Mouse (Mus musculus): ENCODE measurements at regions not wholly inside any gene's neighbourhood (a gene's known extent, or its start where the extent isn't known, plus 50 kb on each side); places are given as distances from the start of the nearest gene placed in this dataset.

DNA sequence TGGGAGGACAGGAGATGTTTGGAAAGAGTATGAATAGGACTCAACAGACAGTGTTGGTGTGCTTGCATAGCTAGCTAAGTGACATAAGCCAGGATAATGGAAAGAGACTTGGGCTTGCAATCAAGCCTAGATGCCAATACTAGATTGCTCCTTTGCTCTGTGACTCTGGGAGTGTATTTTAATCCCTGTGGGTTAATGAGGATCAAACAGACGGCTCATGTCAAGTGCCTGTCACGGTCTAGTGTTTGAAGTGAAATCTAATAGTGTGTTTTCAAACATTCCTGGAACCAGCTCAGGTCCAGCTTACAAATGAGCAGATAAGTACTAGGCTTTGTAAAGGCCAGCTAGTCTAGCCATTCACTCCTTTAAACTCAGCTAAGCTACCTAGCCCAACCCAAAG is 64.1 kb upstream of the Ranbp3l start:
- Histone ChIP-seq H3K27ac (replicated peaks) (no peak overlapping the region), H3K4me3 (no peak overlapping the region), H3K4me1 (no peaks in the 10 kb centered on the region), H3K9me3 (no peaks in the 10 kb centered on the region), H3K27me3 (no peaks in the 10 kb centered on the region), H3K4me2 (replicated peaks) (no peak overlapping the region), H3K36me3 (no peaks in the 10 kb centered on the region), H3K9ac (replicated peaks) (no peak overlapping the region)
- WGBS: 48% methylated on average over 2 of the region's 2 CpGs
- no peak for ATAC-seq (replicated peaks)

DNA sequence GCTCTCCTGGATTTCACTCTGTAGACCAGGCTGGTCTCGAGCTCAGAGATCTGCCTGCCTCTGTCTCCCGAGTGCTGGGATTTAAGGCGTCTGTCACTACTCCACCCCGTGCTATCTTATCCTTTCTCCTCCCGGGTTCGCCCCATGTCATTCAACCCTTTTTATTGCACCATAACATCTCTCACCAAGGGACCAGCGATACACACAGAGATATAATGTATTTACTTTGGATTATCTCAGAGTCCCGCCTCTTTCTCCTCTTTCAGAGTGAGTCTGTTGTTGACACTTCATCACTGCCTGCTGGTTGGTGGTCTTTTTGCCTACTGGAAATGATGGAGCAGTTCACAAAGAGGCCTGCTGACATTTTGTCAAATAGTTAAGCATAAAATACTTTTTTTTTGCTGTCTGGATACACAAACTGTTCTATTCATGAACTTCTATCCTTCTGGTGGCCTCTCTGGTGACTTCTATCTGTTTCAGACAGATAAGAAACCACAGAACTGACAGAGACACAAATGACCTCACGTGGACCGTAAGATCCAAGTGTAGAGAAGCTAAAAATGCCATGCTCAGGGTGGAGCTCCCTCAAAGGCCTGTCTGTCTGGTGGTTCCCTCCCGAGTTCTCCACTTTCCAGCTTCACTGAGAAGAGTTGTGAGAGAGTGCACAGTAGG is 70.1 kb upstream of the Ranbp3l start:
- Histone ChIP-seq H3K27ac (replicated peaks) (no peak overlapping the region), H3K4me2 (replicated peaks) (no peak overlapping the region), H3K36me3 (no peaks in the 10 kb centered on the region), H3K9me3 (no peaks in the 10 kb centered on the region), H3K9ac (replicated peaks) (no peak overlapping the region), H3K27me3 (no peaks in the 10 kb centered on the region), H3K4me3 (no peak overlapping the region), H3K4me1 (no peaks in the 10 kb centered on the region)
- no peak for ATAC-seq (replicated peaks)
- WGBS: 88% methylated on average over 11 of the region's 11 CpGs

DNA sequence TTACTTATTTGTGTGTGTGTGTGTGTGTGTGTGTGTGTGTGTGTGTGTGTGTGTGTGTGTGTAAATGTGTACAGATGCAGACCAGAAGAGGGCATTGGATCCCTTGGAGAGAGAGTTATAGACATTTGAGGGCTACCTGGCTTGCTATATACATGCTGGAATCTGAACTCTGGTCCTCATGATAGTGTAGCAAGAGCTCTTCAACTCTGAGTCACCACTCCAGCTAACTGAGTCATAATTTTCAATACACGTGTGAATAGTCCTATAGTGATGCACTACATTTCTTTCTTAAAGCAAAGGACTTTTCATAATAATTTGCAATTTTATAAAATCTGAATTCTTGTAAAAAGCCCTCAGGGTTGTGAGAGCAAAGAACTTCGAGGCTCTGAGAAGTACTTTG is 70.9 kb upstream of the Ranbp3l start:
- H3K36me3 ChIP-seq: no peaks in the 10 kb centered on the region
- H3K27ac ChIP-seq (replicated peaks): no peak overlapping the region
- no peak overlapping the region for H3K4me2 ChIP-seq (replicated peaks)
- no peak overlapping the region for H3K9ac ChIP-seq (replicated peaks)
- H3K4me3 ChIP-seq: no peak overlapping the region
- no peaks in the 10 kb centered on the region for H3K4me1 ChIP-seq
- no peaks in the 10 kb centered on the region for H3K9me3 ChIP-seq
- WGBS: 88% methylated on average over 2 of the region's 2 CpGs
- no peak for ATAC-seq (replicated peaks)
- H3K27me3 ChIP-seq: no peaks in the 10 kb centered on the region

DNA sequence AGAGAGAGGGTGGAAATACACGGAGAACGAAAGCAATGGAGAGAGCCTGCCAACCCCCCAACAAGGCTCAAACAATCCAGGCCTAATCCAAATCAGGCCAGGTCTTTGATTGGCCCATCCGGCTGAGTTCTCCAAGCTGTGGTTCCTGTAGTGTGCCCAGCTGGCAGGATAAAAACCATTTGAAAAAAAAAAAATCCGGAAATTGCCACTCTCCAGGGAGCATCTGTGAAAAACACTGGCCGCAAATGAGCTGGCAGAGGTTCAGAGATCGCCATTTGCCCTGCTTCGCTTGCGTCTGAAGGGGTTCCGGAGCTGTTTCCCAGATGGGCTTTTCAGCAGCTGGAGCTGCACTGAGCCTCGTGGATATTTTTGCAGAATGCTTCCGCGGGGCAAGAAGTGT is 71.4 kb upstream of the Ranbp3l start:
- peak; percentile 66 for ATAC-seq (replicated peaks)
- Histone ChIP-seq H3K9me3 (no peaks in the 10 kb centered on the region), H3K27ac (replicated peaks) (no peak overlapping the region), H3K4me2 (replicated peaks) (no peak overlapping the region), H3K27me3 (no peaks in the 10 kb centered on the region), H3K9ac (replicated peaks) (no peak overlapping the region), H3K4me3 (no peak overlapping the region), H3K4me1 (no peaks in the 10 kb centered on the region), H3K36me3 (no peaks in the 10 kb centered on the region)
- WGBS: 48% methylated on average over 12 of the region's 12 CpGs

DNA sequence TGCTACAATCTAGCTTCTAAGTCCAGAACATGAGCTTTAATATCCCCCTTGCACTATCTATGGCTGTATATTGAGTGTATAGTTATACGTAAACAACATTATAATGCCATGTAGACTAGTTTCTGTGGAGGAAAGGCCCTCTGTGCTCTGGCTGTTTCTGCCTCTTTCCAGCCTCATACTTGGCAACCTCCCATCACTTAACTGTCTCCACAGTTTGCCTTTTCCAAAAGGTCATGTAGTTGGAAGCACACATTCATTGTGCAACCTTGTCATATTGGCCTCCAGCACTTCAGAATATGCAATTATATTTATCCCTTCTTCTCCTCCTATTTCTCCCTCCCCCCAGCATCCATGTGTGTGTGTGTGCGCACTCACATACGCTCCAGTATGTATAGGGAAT is 82.2 kb upstream of the Ranbp3l start:
- H3K9ac ChIP-seq (replicated peaks): no peak overlapping the region
- H3K27me3 ChIP-seq: no peaks in the 10 kb centered on the region
- no peak overlapping the region for H3K27ac ChIP-seq (replicated peaks)
- H3K9me3 ChIP-seq: no peaks in the 10 kb centered on the region
- WGBS: 96% methylated on average over 3 of the region's 3 CpGs
- ATAC-seq (replicated peaks): no peak
- no peaks in the 10 kb centered on the region for H3K36me3 ChIP-seq
- H3K4me1 ChIP-seq: 0 out of 2 replicates have a peak, but pooled peaks cover 2% of the 10 kb centered on the region
- no peak overlapping the region for H3K4me3 ChIP-seq
- H3K4me2 ChIP-seq (replicated peaks): no peak overlapping the region

DNA sequence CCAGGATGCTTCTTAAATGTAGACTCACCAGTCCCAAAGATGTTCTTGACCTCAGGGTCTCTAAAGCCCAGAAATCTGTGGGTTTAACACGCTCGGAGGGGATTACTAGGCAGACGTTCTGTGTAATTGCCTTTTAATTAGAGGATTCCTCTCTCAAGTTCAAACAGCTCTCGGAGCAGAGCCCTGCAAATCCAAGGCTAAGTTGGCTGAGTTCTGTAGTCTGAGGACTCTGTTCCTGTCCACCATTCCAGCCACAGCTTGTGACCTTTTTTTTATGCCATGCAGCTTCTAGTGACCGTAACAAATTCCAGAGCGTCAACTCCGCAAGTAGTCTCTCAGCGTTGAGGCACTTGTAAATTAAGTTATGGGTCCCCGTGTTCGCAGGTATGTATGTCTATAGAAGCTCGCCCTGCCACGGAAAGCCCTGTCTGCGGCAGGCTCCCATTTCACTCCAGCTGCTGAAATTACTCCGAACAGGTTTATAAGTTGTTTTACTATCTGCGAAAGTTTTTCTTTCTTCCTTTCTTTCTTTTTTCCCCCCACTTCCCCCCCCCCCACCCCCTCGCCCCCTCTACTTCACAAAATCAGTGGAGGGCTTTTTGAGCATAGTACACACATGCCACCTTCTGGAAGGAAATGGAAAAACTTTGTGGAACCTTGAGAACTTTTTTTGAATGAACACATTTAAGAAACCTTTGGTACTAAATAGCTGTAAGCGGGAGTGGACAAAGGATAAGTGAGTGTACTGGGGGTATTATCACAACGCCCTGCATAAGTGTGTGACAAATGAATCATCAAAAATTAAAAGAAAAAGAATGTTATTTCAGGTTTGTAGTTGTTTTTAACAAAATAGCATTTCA is 82.9 kb upstream of the Ranbp3l start:
- Histone ChIP-seq H3K9ac (replicated peaks) (no peak overlapping the region), H3K27ac (replicated peaks) (no peak overlapping the region), H3K9me3 (no peaks in the 10 kb centered on the region), H3K4me2 (replicated peaks) (no peak overlapping the region), H3K4me1 (0 out of 2 replicates have a peak, but pooled peaks cover 2% of the 10 kb centered on the region), H3K36me3 (no peaks in the 10 kb centered on the region), H3K27me3 (no peaks in the 10 kb centered on the region), H3K4me3 (no peak overlapping the region)
- peak; percentile 51 for ATAC-seq (replicated peaks)
- 48% methylated on average over 18 of the region's 18 CpGs for WGBS

DNA sequence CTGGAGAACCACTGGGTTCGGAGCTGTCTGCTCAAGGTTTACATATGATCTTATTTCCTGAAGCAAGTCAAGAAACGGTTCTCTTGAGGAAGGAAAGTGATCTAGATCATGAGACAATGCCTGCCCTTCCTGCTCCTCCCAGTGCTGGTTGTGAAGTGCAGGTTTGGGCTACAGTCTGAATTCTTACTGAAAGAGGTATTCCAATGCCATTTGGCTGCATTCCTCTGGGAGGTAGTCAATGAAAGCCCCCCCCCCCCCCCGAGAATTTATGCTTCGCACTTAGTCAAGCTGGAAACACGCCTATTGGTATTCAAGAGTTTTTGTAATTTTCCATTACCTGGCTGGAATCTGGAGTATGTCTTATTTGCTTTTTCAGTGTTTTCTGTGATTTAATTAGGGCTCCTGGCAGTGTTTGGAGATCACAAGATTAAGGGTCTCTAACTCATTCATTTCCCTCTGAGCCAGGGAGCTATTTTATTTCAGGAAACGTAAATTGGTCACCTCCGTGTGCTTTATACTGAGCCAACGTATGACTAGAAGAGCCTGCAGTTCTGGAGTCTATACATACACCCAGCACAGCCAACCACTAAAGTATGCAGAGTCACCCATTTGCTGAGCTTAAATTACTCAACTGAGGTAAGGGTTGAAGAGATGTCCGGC is 84.7 kb upstream of the Ranbp3l start:
- Histone ChIP-seq H3K36me3 (no peaks in the 10 kb centered on the region), H3K9me3 (no peaks in the 10 kb centered on the region), H3K4me2 (replicated peaks) (no peak overlapping the region), H3K4me3 (no peak overlapping the region), H3K4me1 (0 out of 2 replicates have a peak, but pooled peaks cover 2% of the 10 kb centered on the region), H3K27ac (replicated peaks) (no peak overlapping the region), H3K9ac (replicated peaks) (no peak overlapping the region), H3K27me3 (no peaks in the 10 kb centered on the region)
- 62% methylated on average over 9 of the region's 9 CpGs for WGBS
- ATAC-seq (replicated peaks): no peak

DNA sequence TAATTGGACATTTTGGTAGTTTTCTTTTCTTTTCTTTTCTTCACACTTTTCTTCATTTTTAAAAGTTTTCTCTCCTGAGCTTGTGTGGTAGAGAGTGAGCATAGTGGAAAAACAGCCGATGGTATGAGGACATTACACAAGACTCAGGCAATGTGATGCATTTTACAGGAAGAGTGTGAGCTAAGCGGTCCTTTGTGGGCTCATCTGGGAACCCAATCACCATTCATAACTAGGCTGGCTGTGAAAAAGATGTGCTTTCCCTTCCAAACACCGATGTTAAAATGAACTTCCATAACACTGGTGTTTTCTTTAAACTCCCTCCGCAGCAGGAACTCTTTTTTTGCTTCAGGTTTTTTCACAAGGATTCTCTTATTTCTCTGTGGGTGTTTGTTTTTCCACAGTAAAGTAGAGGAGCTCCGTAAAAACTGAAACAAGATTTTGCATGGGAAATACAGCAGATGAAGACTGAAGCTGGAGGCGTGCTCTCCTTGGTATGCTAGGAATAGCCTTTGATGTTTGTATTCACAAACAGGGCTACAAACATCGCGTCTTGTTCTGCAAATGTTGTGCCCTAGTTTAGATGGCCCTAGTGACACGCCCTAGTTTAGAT is 92.8 kb upstream of the Ranbp3l start:
- no peak overlapping the region for H3K27ac ChIP-seq (replicated peaks)
- no peaks in the 10 kb centered on the region for H3K36me3 ChIP-seq
- no peak overlapping the region for H3K9ac ChIP-seq (replicated peaks)
- no peaks in the 10 kb centered on the region for H3K4me1 ChIP-seq
- no peaks in the 10 kb centered on the region for H3K27me3 ChIP-seq
- no peaks in the 10 kb centered on the region for H3K9me3 ChIP-seq
- 86% methylated on average over 9 of the region's 9 CpGs for WGBS
- ATAC-seq (replicated peaks): no peak
- no peak overlapping the region for H3K4me3 ChIP-seq
- H3K4me2 ChIP-seq (replicated peaks): no peak overlapping the region

DNA sequence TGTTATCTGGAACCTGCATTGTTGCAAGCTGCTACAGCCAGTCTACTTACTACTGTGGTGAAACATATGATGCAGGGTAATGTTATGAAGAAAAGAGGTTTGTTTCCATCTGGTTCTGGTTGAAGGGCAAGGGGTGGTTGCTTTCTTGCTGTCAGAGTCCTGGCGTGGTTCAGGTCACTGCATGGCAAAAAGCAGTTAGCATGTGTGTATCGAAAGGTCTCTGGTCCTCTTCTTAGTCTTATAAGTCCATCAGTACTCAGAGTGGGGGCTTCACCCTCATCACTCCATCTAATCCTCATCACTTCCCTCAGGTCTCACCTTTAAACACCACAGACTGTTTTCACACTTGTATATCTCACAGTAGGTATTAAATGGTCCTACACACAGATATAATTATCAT is 99.7 kb upstream of the Ranbp3l start:
- 91% methylated on average over 2 of the region's 2 CpGs for WGBS
- H3K27ac ChIP-seq (replicated peaks): no peak overlapping the region
- H3K9me3 ChIP-seq: no peaks in the 10 kb centered on the region
- no peak overlapping the region for H3K9ac ChIP-seq (replicated peaks)
- no peaks in the 10 kb centered on the region for H3K27me3 ChIP-seq
- H3K36me3 ChIP-seq: no peaks in the 10 kb centered on the region
- no peak overlapping the region for H3K4me2 ChIP-seq (replicated peaks)
- no peak for ATAC-seq (replicated peaks)
- H3K4me3 ChIP-seq: no peak overlapping the region
- H3K4me1 ChIP-seq: peaks cover 11% of the 10 kb centered on the region

DNA sequence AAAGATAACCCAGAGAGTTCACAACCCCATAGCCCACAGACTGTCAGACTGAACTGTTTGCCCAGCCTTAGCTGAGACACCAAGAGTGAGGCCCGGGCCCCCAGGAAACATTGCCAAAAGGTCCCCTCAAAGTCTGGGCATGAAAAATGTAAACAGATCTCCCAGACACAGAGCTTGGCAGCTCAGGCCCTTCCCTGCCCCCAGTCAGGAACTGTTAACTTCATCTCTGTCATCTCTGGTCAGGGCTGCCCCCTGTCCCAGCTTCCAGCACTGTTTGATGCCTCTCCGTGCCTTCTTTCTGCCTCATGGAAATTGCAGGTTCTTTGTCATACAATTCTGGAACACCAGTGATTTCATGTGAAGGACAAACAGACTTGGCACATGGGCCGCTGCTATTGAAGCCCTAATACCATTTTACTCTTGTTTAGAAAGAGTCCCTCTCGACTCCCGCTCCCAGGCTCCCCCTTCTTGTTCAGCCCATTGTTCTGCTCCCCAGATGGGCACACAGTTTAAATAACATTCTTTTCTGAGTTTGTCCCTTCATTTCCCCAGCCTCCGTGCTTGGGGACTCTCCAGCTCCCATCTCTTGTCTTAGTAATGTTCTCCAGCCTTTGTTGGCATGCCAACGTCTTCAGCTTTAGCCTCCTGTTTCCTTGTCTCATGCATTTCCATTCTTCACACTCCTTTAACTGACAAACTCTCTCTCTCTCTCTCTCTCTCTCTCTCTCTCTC is 100.4 kb upstream of the Ranbp3l start:
- Histone ChIP-seq H3K4me3 (no peak overlapping the region), H3K36me3 (no peaks in the 10 kb centered on the region), H3K9ac (replicated peaks) (no peak overlapping the region), H3K27ac (replicated peaks) (peak overlapping the region; percentile 55), H3K9me3 (no peaks in the 10 kb centered on the region), H3K27me3 (no peaks in the 10 kb centered on the region), H3K4me1 (peaks cover 11% of the 10 kb centered on the region), H3K4me2 (replicated peaks) (no peak overlapping the region)
- 8% methylated on average over 7 of the region's 7 CpGs for WGBS
- peak; percentile 73 for ATAC-seq (replicated peaks)

DNA sequence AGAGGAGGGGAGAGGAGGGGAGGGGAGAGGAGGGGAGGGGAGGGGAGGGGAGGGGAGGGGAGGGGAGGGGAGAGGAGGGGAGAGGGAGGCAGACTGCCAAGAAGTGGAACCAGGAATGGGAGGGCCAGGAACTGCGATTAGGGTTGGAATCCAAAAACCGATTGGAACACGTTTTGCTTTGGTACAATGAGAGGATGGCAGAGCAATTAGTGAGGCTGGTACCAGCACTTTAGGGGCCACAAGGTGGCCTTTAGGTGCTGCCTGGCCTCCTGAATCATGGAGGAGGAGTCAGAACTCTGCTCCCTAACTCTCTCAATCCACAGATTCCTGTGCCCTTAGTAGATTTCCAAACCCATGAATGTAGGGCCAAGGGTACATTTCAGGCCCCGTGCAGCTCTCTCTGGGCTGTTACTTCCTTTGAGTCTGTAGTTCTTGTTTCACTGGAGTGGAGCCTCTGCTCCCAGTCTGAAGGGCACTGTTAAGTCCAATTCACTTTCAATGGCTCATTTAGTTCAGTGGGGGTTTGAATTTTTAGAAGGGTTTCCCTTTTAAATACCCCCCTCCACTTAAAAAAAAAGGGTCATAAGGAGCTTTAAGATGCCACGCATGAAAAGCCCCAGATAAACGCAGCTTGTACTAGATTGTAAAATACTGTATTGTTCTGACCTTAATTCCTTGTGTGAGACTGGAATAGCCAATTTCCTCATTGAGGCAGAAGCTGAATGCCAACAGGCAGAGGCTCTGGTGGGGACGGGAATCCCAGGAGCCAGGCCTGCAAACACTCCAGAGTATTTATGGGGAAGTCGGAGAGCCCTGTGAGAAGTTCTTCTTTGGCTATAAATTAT is 102.4 kb upstream of the Ranbp3l start:
- H3K4me3 ChIP-seq: no peak overlapping the region
- WGBS: 11% methylated on average over 8 of the region's 8 CpGs

More for the DNA sequence above, 102.4 kb upstream of the Ranbp3l start:
- peaks cover 11% of the 10 kb centered on the region for H3K4me1 ChIP-seq
- no peaks in the 10 kb centered on the region for H3K27me3 ChIP-seq
- H3K36me3 ChIP-seq: no peaks in the 10 kb centered on the region
- H3K4me2 ChIP-seq (replicated peaks): no peak overlapping the region
- H3K27ac ChIP-seq (replicated peaks): peak overlapping the region; percentile 75
- ATAC-seq (replicated peaks): peak; percentile 88
- H3K9ac ChIP-seq (replicated peaks): no peak overlapping the region
- H3K9me3 ChIP-seq: no peaks in the 10 kb centered on the region
